Mouse (Mus musculus): Measurements from ENCODE around the gene Hmgb4. TPM values are rescaled to one million over a fixed set of nuclear protein-coding genes. Genes with fewer than 3 reads are reported as not detected.

Gene Hmgb4
- polyA plus RNA-seq, 1 experiment from 2014 or later: not detected

DNA sequence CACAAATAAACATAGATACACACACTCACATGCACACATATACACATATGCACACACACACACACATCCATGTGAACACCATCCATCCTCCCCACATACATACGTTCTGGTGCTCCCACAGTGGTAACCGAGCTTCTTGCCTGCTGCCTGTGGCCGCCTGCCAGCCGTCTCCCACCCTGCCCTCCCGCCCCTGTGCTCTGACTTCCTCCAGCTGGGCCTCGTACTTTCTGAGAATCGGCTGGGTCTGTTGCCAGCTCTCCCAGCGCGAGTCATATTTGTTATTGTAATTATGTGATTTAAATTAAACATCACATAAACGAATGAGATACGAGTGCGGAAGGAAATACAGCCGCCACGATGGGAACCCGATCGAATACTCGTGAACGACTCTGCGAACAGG is 10.2 kb upstream of the Hmgb4 start:
- Histone ChIP-seq H3K4me3 (ENCODE audit: low read depth, low read length) (no peak overlapping the region), H3K4me1 (ENCODE audit: control insufficient read depth, insufficient read depth, low read length) (no peaks in the 10 kb centered on the region), H3K27me3 (ENCODE audit: control insufficient read depth, insufficient read depth, low read length) (no peaks in the 10 kb centered on the region), H3K9me3 (ENCODE audit: control insufficient read depth, low read length) (no peaks in the 10 kb centered on the region), H3K4me2 (ENCODE audit: low read depth) (no peak overlapping the region), H3K36me3 (ENCODE audit: control insufficient read depth, insufficient read depth, low read length) (no peaks in the 10 kb centered on the region), H3K27ac (ENCODE audit: low read depth, low read length) (no peak overlapping the region), H3K9ac (ENCODE audit: low read length) (no peak overlapping the region)
- 87% methylated on average over 19 of the region's 19 CpGs for WGBS
- ATAC-seq (ENCODE audit: insufficient read depth, low FRiP score, low TSS enrichment) (no peak), DNase-seq (ENCODE audit: low spot score) (no peak)

DNA sequence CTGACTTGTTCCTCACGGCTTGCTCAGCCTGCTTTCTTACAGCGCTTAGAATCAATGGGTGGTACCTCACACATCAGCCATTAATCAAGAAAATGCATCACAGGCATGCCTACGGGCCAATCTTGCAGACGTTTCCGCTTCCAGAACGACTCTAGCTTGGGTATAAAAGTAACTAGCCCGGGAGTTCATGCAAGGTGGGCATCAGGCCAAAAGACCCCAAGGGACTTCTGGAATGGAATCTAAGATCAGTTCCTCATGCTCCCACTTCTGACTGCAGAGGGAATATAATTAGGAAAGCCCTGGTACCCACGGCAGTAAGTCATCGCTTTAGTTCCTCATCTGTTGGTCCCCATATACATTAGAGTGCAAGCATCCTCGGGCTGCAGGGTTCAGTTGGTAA is 9.4 kb upstream of the Hmgb4 start:
- Histone ChIP-seq H3K4me3 (ENCODE audit: low read depth, low read length) (no peak overlapping the region), H3K27me3 (ENCODE audit: control insufficient read depth, insufficient read depth, low read length) (no peaks in the 10 kb centered on the region), H3K9me3 (ENCODE audit: control insufficient read depth, low read length) (no peaks in the 10 kb centered on the region), H3K27ac (ENCODE audit: low read depth, low read length) (no peak overlapping the region), H3K36me3 (ENCODE audit: control insufficient read depth, insufficient read depth, low read length) (no peaks in the 10 kb centered on the region), H3K9ac (ENCODE audit: low read length) (no peak overlapping the region), H3K4me2 (ENCODE audit: low read depth) (no peak overlapping the region), H3K4me1 (ENCODE audit: control insufficient read depth, insufficient read depth, low read length) (no peaks in the 10 kb centered on the region)
- DNase-seq (ENCODE audit: low spot score): no peak
- whole genome bisulfite sequencing: 81% methylated on average over 10 of the region's 10 CpGs
- no peak for ATAC-seq (ENCODE audit: insufficient read depth, low FRiP score, low TSS enrichment)

DNA sequence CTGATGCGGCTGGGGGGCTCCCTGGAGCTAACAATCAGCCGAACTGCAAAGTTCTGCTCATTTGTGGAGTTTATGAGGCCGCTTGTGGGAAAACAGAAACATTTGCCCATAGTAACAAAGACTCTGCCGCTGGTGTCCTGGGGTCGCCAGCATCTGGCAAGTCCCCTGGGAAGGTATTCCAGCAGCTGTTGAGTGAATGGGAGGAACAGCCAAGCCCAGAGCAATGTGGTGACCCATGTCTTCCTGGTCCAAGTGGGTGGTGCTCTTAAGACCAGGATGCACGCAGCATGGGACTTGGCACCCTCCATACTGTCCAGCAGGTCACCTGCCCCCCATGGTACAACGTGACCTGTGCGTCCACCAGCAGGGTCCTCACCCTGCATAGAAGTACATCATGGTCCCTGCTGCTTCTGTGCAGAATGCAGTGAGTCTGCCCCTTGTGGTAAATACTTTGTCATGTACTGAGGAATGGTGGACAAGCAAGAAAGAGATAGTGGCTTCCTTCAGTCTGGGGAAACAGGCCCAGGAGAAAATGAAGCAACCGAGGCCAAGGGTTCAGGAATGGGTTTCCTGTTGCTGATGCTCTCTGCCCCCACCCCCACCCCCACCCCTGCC is 8.6 kb upstream of the Hmgb4 start:
- H3K4me2 ChIP-seq (ENCODE audit: low read depth): no peak overlapping the region
- H3K9ac ChIP-seq (ENCODE audit: low read length): no peak overlapping the region
- no peak overlapping the region for H3K27ac ChIP-seq (ENCODE audit: low read depth, low read length)
- H3K4me3 ChIP-seq (ENCODE audit: low read depth, low read length): no peak overlapping the region
- H3K27me3 ChIP-seq (ENCODE audit: control insufficient read depth, insufficient read depth, low read length): no peaks in the 10 kb centered on the region
- ATAC-seq (ENCODE audit: insufficient read depth, low FRiP score, low TSS enrichment): no peak
- no peaks in the 10 kb centered on the region for H3K4me1 ChIP-seq (ENCODE audit: control insufficient read depth, insufficient read depth, low read length)
- H3K36me3 ChIP-seq (ENCODE audit: control insufficient read depth, insufficient read depth, low read length): no peaks in the 10 kb centered on the region
- no peak for DNase-seq (ENCODE audit: low spot score)
- no peaks in the 10 kb centered on the region for H3K9me3 ChIP-seq (ENCODE audit: control insufficient read depth, low read length)
- WGBS: 72% methylated on average over 9 of the region's 9 CpGs

GRCm38 (mm10) chr4:128265341-128265740 is 4.6 kb upstream of the Hmgb4 start:
- Histone ChIP-seq H3K36me3 (ENCODE audit: control insufficient read depth, insufficient read depth, low read length) (no peaks in the 10 kb centered on the region), H3K9me3 (ENCODE audit: control insufficient read depth, low read length) (no peaks in the 10 kb centered on the region), H3K27ac (ENCODE audit: low read depth, low read length) (no peak overlapping the region), H3K4me3 (ENCODE audit: low read depth, low read length) (no peak overlapping the region), H3K27me3 (ENCODE audit: control insufficient read depth, insufficient read depth, low read length) (no peaks in the 10 kb centered on the region), H3K9ac (ENCODE audit: low read length) (no peak overlapping the region), H3K4me2 (ENCODE audit: low read depth) (no peak overlapping the region), H3K4me1 (ENCODE audit: control insufficient read depth, insufficient read depth, low read length) (no peaks in the 10 kb centered on the region)
- ATAC-seq (ENCODE audit: insufficient read depth, low FRiP score, low TSS enrichment) (no peak), DNase-seq (ENCODE audit: low spot score) (no peak)
- 84% methylated on average over 3 of the region's 3 CpGs for WGBS

- Histone ChIP-seq H3K4me3 (ENCODE audit: low read depth, low read length) (no peak overlapping the region), H3K4me2 (ENCODE audit: low read depth) (no peak overlapping the region), H3K36me3 (ENCODE audit: control insufficient read depth, insufficient read depth, low read length) (no peaks in the 10 kb centered on the region), H3K27ac (ENCODE audit: low read depth, low read length) (no peak overlapping the region), H3K9ac (ENCODE audit: low read length) (no peak overlapping the region), H3K27me3 (ENCODE audit: control insufficient read depth, insufficient read depth, low read length) (no peaks in the 10 kb centered on the region), H3K9me3 (ENCODE audit: control insufficient read depth, low read length) (no peaks in the 10 kb centered on the region), H3K4me1 (ENCODE audit: control insufficient read depth, insufficient read depth, low read length) (no peaks in the 10 kb centered on the region)
- no peak for DNase-seq (ENCODE audit: low spot score)
- no peak for ATAC-seq (ENCODE audit: insufficient read depth, low FRiP score, low TSS enrichment)
- WGBS: 90% methylated on average over 5 of the region's 5 CpGs
Observed at GRCm38 (mm10) chr4:128264491-128264890, 3.7 kb upstream of the Hmgb4 start.

GRCm38 (mm10) chr4:128259211-128259610 is 1.5 kb downstream of the Hmgb4 start:
- Histone ChIP-seq H3K9ac (ENCODE audit: low read length) (no peak overlapping the region), H3K4me2 (ENCODE audit: low read depth) (no peak overlapping the region), H3K4me1 (ENCODE audit: control insufficient read depth, insufficient read depth, low read length) (no peaks in the 10 kb centered on the region), H3K36me3 (ENCODE audit: control insufficient read depth, insufficient read depth, low read length) (no peaks in the 10 kb centered on the region), H3K27me3 (ENCODE audit: control insufficient read depth, insufficient read depth, low read length) (no peaks in the 10 kb centered on the region), H3K4me3 (ENCODE audit: low read depth, low read length) (no peak overlapping the region), H3K27ac (ENCODE audit: low read depth, low read length) (no peak overlapping the region), H3K9me3 (ENCODE audit: control insufficient read depth, low read length) (no peaks in the 10 kb centered on the region)
- ATAC-seq (ENCODE audit: insufficient read depth, low FRiP score, low TSS enrichment) (no peak), DNase-seq (ENCODE audit: low spot score) (no peak)
- 81% methylated on average over 5 of the region's 5 CpGs for WGBS

DNA sequence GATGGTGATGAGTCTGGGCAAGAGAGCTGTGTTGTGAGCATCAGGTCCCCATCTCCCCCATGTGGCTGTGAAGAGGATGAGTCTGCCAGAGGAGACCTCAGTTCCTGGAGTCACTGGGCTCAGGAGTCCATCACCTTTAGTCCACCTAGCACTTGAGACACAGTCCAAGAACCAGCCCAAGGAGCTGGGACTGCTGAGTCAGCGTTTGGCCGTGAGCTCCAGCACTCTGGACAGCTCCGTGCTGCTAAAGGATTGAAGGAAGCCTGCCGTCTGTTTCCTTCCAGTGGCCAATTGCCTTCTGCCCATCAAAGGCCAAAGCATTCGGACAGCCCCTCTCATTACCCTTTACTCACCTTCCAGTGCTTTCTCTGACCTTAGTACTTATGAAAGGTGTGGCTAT is 12.1 kb downstream of the Hmgb4 start:
- Histone ChIP-seq H3K27me3 (ENCODE audit: control insufficient read depth, insufficient read depth, low read length) (no peaks in the 10 kb centered on the region), H3K36me3 (ENCODE audit: control insufficient read depth, insufficient read depth, low read length) (no peaks in the 10 kb centered on the region), H3K9me3 (ENCODE audit: control insufficient read depth, low read length) (no peaks in the 10 kb centered on the region), H3K9ac (ENCODE audit: low read length) (no peak overlapping the region), H3K4me1 (ENCODE audit: control insufficient read depth, insufficient read depth, low read length) (no peaks in the 10 kb centered on the region), H3K4me3 (ENCODE audit: low read depth, low read length) (no peak overlapping the region), H3K4me2 (ENCODE audit: low read depth) (no peak overlapping the region), H3K27ac (ENCODE audit: low read depth, low read length) (no peak overlapping the region)
- ATAC-seq (ENCODE audit: insufficient read depth, low FRiP score, low TSS enrichment): no peak
- 11% methylated on average over 5 of the region's 5 CpGs for WGBS
- DNase-seq (ENCODE audit: low spot score): peak; percentile 53

DNA sequence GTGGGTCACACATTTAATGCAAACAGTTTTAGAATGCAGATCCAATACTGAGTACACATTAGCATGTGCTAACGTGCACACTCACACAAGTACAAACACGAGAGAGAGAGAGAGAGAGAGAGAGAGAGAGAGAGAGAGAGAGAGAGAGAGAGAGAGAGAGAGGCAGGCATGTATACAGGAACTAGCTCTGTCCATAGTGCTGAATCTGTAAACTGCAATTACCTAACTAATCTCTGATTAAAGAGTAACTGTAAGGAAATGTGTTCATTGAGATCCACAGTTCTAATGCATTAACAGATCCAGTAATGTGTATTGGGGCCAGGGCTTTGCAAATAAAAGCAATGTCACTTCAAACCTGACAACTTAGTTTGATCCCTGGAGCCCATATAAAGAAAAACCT is 15.6 kb downstream of the Hmgb4 start:
- no peak overlapping the region for H3K4me2 ChIP-seq (ENCODE audit: low read depth)
- DNase-seq (ENCODE audit: low spot score) (no peak), ATAC-seq (ENCODE audit: insufficient read depth, low FRiP score, low TSS enrichment) (no peak)
- no peaks in the 10 kb centered on the region for H3K36me3 ChIP-seq (ENCODE audit: control insufficient read depth, insufficient read depth, low read length)
- H3K9me3 ChIP-seq (ENCODE audit: control insufficient read depth, low read length): no peaks in the 10 kb centered on the region
- no peak overlapping the region for H3K27ac ChIP-seq (ENCODE audit: low read depth, low read length)
- no peaks in the 10 kb centered on the region for H3K27me3 ChIP-seq (ENCODE audit: control insufficient read depth, insufficient read depth, low read length)
- no peaks in the 10 kb centered on the region; the same call in 1 of the 2 replicates for H3K4me1 ChIP-seq (ENCODE audit: control insufficient read depth, insufficient read depth, low read length)
- no peak overlapping the region for H3K4me3 ChIP-seq (ENCODE audit: low read depth, low read length)
- WGBS: 47% methylated on average over 2 of the region's 2 CpGs
- no peak overlapping the region for H3K9ac ChIP-seq (ENCODE audit: low read length)

DNA sequence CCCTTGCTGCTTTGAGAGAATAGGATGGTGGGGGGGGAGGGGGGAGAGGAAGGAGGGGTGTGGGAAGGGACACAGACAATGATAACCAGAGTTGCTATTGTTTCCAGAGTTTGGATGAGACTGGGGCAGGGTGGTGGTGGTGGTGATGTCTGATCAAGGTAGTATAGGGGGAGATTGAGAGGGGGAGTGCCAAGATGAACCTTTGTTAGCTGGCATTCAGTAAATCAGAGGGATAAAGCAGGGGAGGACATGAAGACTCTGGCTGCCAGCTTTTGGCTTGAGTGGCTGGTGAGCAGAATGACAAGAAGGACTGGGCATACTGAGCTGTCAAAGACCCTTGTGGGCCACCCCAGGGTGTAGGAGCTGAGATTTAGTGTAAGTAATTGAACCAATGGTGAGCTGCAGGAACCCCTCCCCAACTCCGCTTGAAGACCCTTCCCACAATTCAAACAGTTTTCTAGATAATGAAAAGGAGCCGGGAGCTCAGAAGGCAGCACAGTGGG is 18.9 kb downstream of the Hmgb4 start:
- Histone ChIP-seq H3K4me1 (ENCODE audit: control insufficient read depth, insufficient read depth, low read length) (no peaks in the 10 kb centered on the region; the same call in 1 of the 2 replicates), H3K4me2 (ENCODE audit: low read depth) (no peak overlapping the region), H3K27ac (ENCODE audit: low read depth, low read length) (no peak overlapping the region), H3K36me3 (ENCODE audit: control insufficient read depth, insufficient read depth, low read length) (no peaks in the 10 kb centered on the region), H3K9ac (ENCODE audit: low read length) (no peak overlapping the region), H3K9me3 (ENCODE audit: control insufficient read depth, low read length) (no peaks in the 10 kb centered on the region), H3K27me3 (ENCODE audit: control insufficient read depth, insufficient read depth, low read length) (no peaks in the 10 kb centered on the region), H3K4me3 (ENCODE audit: low read depth, low read length) (no peak overlapping the region)
- ATAC-seq (ENCODE audit: insufficient read depth, low FRiP score, low TSS enrichment): no peak
- 61% methylated on average over 2 of the region's 2 CpGs for WGBS
- no peak for DNase-seq (ENCODE audit: low spot score)

All from neural tube, embryonic 11.5 days (tissue).